Mouse (Mus musculus) E14TG2a.4 (cell line): Measurements from ENCODE around the gene Dhcr24.

ENCODE experiments used
- CTCF ChIP-seq: conservative IDR thresholded peaks from 2 replicates; pipeline ENCODE4 v1.5.1; 2014; ENCODE audit warnings: low read length
- NANOG ChIP-seq: IDR thresholded peaks from 2 replicates; pipeline ENCODE4 v1.6.1; 2014; ENCODE audit warnings: borderline replicate concordance, low read length, mixed read lengths
- POU5F1 ChIP-seq: IDR thresholded peaks from 2 replicates; pipeline ENCODE4 v1.6.1; 2014; ENCODE audit warnings: low read length, borderline replicate concordance

- TF ChIP-seq CTCF (no peak), POU5F1 (no peak), NANOG (no peak)
These were observed 509 bp upstream of the Dhcr24 start for GRCm38 (mm10) chr4:106560213-106560845.
